Mouse (Mus musculus): ENCODE data around the gene Trmu.
"Not testable (repeated sequence)": the region's sequence is repeated elsewhere in the genome, so short reads cannot be mapped to it uniquely, and the experiment has no call there.

Trmu gene

GRCm38 (mm10) chr15:85878848-85879497, at the start of gene Trmu:
Trmu (plus strand) TSS chr15:85879312.
- peak; percentile 88 for DNase-seq (ENCODE audit: extremely low read depth, insufficient read length, low spot score)

- no peak for DNase-seq (ENCODE audit: extremely low read depth, insufficient read length, low spot score)
Measured at GRCm38 (mm10) chr15:85829470-85829869, 49.6 kb upstream of the Trmu start.

GRCm38 (mm10) chr15:85831954-85832590, 47.0 kb upstream of the Trmu start, which contains the start of gene Ttc38:
Ttc38 (plus strand) TSS chr15:85832306.
- peak; percentile 51 for DNase-seq (ENCODE audit: extremely low read depth, insufficient read length, low spot score)

- no peak for DNase-seq (ENCODE audit: extremely low read depth, insufficient read length, low spot score)
Measured at GRCm38 (mm10) chr15:85832599-85832998, 46.5 kb upstream of the Trmu start.

- no peak for DNase-seq (ENCODE audit: extremely low read depth, insufficient read length, low spot score)
Measured at GRCm38 (mm10) chr15:85835335-85835734, 43.8 kb upstream of the Trmu start.

- DNase-seq (ENCODE audit: extremely low read depth, insufficient read length, low spot score): no peak
Measured at GRCm38 (mm10) chr15:85836887-85837286, 42.2 kb upstream of the Trmu start.

- DNase-seq (ENCODE audit: extremely low read depth, insufficient read length, low spot score): no peak
Measured at GRCm38 (mm10) chr15:85840983-85841382, 38.1 kb upstream of the Trmu start.

GRCm38 (mm10) chr15:85841796-85842360, 37.2 kb upstream of the Trmu start:
- DNase-seq (ENCODE audit: extremely low read depth, insufficient read length, low spot score): no peak

GRCm38 (mm10) chr15:85845071-85845470, 34.0 kb upstream of the Trmu start:
- no peak for DNase-seq (ENCODE audit: extremely low read depth, insufficient read length, low spot score)

- DNase-seq (ENCODE audit: extremely low read depth, insufficient read length, low spot score): no peak
Measured at GRCm38 (mm10) chr15:85851656-85852392, 27.3 kb upstream of the Trmu start.

- DNase-seq (ENCODE audit: extremely low read depth, insufficient read length, low spot score): no peak
Measured at GRCm38 (mm10) chr15:85858980-85859489, 20.1 kb upstream of the Trmu start.

GRCm38 (mm10) chr15:85859490-85860031, 19.6 kb upstream of the Trmu start, which contains the start of gene Gtse1:
Gtse1 (plus strand) TSS chr15:85859745.
- DNase-seq (ENCODE audit: extremely low read depth, insufficient read length, low spot score): peak; percentile 93

GRCm38 (mm10) chr15:85865913-85866312, 13.2 kb upstream of the Trmu start:
- not testable (repeated sequence) for DNase-seq (ENCODE audit: extremely low read depth, insufficient read length, low spot score)

- no peak for DNase-seq (ENCODE audit: extremely low read depth, insufficient read length, low spot score)
Measured at GRCm38 (mm10) chr15:85867696-85868095, 11.4 kb upstream of the Trmu start.

- no peak for DNase-seq (ENCODE audit: extremely low read depth, insufficient read length, low spot score)
Measured at GRCm38 (mm10) chr15:85877336-85877735, 1.8 kb upstream of the Trmu start.

GRCm38 (mm10) chr15:85879498-85879895, 385 bp downstream of the Trmu start:
- no peak for DNase-seq (ENCODE audit: extremely low read depth, insufficient read length, low spot score)

GRCm38 (mm10) chr15:85885606-85886005, 6.5 kb downstream of the Trmu start:
- no peak for DNase-seq (ENCODE audit: extremely low read depth, insufficient read length, low spot score)

GRCm38 (mm10) chr15:85889235-85889634, 10.1 kb downstream of the Trmu start:
- DNase-seq (ENCODE audit: extremely low read depth, insufficient read length, low spot score): no peak

- DNase-seq (ENCODE audit: extremely low read depth, insufficient read length, low spot score): no peak
Measured at GRCm38 (mm10) chr15:85891971-85892370, 12.9 kb downstream of the Trmu start.

- DNase-seq (ENCODE audit: extremely low read depth, insufficient read length, low spot score): no peak
Measured at GRCm38 (mm10) chr15:85892498-85893118, 13.5 kb downstream of the Trmu start.
